Mouse (Mus musculus) embryo, embryonic 11.5 days (tissue): ENCODE data around the gene Ptpre.
"Not testable (repeated sequence)": the region's sequence is repeated elsewhere in the genome, so short reads cannot be mapped to it uniquely, and the experiment has no call there.

ENCODE experiments used
- DNase-seq: peaks from one replicate; pipeline ENCODE4 v3.0.0-alpha.2; 2012; ENCODE audit warnings: low read depth, low spot score

Ptpre gene

DNA sequence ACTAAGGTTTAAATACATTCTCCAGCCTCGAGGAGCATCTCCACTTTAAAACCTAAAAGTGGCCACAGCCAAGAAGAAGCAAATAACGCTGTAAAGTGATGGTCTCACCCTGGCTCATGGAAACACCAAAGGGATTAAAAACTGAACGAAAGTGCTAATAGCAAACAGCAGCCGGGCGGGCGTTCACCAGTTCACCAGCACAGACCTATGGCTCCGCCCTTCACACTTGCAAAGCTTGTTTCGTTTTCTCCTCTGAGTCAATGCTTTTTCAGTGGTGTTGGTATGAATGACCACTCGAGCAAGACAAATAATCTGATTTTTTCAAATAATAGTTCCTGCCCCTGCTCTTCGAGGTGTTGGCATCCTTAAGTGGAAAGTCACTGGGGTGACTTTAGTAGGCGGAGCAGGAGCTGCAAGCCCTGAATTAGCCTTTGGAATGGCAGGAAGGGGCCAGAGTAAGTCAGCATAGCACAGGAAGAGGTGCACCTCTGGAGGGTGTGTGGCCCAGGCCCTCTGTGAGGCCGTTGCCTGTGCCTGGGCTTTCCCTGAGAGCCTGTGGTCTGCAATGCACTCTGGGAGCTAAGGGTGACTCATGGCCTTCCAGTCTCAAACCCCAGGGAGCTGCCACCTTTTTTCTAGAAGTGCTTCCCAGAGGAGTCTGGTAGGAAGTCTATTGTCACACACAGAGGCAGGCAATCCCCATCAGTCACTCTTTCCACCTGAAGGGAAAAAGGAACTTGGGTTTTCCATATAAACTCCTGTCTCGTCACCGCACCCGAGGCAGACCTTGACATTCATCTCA is 67.9 kb downstream of the Ptpre start:
- no peak for DNase-seq

DNA sequence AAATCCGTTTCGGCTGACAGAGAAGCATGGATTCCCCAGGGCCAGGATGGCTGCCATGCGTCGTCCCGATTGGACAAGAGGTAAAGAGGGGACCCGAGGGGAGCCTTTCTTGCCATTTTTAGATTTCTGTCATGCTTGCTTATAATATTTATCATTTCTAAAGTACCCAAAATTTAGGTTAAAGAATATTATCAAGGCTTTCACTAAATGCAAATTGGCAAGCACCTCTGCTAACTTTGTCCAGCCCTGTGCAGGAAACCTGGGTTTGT is 68.5 kb downstream of the Ptpre start:
- DNase-seq: no peak

DNA sequence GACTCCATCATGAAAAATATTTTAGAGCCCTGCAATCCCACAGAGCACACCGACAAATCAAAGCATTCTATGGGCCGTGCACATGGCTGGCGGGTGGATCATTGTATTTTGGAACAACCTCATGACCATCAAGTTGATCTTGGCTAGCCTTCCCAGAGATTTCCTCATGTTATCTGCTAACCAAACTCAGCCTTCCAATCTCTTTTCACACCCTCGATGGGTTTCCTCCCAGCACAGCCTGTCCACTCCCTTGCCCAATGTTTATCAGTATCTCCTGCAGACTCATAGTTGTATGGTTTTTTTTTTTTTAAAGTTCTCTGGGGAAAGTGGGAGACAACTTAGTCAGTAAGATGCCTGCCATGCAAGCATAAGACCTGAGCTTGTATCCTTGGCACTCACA is 70.9 kb downstream of the Ptpre start:
- DNase-seq: no peak

DNA sequence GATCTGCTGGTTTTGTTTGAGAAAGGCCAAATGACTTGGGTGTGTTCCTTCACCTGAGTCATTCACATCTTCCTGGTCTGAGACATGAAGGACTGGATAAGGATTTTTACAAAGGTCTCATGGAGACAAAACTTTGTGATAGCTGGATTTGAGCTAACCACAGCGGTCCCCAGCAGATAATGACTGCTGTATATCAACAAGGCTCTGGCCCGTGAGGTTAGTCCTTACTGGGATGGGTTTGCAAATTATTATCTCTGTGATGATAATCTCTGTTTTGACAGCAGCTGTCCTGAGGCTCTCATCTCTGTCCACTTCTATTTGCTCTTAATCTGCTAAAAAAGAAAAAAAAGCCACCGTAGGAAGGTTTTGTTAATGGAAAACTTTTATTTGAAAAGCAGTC is 71.7 kb downstream of the Ptpre start:
- no peak for DNase-seq

DNA sequence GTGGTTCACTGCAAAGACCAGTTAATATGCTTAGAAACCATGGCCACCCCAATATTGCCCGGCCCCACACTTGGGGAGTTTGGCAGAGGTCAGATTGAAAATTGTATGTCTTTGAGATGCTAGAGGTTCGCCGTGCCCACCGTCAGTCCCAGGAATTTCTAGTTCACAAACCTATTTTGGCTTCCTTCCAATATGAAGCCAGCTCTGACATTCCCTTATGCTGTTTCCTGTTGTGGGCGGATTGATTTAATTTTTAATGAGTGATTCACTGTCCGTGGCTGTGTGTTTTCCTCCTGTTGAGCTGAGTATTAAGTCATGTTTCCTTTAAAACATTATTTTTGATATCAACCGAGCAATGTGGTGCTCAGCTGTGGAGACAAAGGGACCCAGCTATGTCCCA is 72.4 kb downstream of the Ptpre start:
- DNase-seq: no peak

DNA sequence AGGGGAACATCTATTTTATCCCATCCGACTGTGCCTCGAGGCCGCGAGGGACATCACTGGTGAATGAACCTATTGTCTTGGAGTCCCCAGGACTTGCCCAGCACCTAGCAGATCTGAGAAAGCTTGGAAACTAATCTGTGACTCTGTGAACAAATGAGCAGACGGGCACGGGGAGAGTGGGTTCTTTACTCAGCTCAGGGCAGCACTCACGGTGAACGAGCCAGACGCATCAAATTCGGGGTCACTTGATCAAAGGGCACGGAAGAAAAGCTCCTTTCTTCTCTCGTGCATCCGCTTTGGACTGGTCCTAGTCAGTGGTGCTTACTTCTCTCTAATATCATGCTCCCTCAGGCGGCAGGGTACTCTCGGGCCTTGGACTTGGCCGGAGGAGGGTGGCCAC is 75.0 kb downstream of the Ptpre start:
- no peak for DNase-seq

DNA sequence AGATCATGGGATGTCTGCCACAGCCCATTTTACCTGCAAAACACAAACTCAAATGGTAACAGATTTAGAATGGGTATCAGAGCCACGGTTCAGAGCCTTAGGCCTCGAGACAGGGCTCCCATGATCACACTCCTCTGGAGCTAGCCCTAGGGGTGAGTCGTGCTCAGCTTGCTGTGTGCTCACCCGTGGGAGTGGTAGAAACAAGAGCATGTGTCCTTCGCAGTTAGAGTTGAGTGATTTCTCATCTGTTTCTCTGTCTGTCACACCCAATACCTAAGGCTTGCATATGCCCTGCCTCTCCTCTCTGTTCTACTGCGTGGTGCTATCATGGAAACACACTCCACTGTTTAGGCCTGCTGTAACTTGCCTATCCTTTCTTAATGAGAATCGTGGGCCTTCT is 75.5 kb downstream of the Ptpre start:
- no peak for DNase-seq

DNA sequence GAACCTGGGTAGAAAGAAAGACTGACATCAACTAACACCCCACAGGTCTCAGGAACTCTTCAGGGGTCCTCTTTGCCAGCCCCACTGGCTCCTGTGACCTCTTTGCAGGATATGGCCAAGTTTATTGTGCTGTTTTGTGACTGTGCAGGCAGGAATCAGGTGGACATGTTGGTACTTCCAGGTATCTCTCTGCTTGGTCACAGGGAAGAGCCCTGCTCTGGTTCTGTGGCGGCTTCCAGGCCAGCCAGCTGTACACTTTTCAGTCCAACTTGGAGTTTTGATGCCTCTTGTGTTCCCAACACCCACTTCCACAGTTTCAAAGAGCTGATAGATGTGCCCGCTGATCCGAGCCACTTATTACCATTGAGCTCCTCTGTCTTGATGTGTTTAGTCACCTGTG is 76.1 kb downstream of the Ptpre start:
- DNase-seq: no peak

DNA sequence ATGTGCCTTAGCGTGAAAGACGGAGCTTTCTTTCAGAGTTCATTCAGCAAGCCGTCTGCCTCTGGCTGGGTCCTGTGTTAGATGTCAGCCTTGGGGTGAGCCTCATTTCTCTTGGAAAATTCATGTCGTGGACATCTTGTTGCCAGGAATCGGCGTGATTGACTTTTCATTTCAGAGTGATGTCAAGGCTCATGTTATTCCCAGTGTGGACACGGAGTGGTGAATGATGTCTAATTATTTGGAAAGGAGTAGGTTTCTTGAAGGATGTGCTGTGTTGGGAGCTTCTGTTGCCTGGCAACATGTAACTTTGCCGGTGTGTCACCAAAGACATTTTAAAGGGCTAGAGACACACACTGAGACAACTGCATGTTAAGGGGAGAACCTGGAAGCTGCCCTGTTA is 77.6 kb downstream of the Ptpre start:
- DNase-seq: no peak

DNA sequence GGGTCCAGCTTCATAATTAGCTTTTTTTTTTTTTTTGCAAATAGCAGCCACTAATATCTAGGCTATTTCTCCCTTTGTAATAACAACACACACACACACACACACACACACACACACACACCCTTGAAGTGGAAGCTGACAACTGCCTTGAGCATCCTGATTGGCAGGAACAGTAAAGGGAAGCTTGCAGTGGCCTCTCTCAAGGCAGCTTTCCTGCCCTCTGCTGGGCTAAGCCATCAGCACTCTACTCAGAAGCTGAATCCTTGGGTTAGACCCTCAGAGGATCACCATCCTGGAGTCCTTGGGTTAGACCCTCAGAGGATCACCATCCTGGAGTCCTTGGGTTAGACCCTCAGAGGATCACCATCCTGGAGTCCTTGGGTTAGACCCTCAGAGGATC is 79.2 kb downstream of the Ptpre start:
- DNase-seq: not testable (repeated sequence)

DNA sequence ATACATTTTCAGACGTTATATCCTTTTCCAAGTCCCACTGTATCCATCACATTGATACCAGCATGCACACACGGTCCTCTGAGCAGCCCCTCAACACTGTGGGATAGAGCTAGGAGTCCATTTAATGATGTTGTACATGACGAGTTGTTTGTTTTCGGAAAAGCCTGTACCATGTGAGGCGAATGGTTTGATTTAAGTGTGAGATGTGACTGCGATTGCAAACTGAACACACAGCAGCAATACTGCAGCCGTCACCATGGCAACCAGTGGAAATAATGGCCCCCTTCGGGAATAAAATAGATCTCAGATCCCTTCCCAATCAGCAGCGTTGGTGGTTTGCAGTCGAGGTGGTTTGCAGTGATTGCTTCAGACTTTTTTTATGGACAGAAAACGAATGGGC is 80.5 kb downstream of the Ptpre start:
- DNase-seq: no peak

DNA sequence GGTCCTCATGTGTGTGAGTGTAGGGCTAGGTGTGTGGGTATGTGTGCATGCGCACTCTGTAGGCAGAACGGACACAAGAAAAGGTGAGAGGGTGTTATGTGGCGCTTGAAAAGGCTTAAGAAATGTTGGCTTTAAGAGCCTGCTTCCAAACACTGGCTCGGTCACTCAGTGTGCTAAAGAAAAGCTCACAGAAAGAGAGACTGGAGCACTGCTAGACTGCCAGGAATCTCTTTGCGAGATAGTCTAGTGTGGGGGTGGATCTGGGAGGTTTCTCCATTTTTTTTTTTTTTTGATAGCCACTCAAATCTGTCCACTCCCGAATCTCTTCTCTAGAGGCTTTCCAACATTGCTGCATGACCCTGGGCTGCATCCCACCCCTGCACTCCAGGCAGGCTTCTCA is 84.4 kb downstream of the Ptpre start:
- no peak for DNase-seq

DNA sequence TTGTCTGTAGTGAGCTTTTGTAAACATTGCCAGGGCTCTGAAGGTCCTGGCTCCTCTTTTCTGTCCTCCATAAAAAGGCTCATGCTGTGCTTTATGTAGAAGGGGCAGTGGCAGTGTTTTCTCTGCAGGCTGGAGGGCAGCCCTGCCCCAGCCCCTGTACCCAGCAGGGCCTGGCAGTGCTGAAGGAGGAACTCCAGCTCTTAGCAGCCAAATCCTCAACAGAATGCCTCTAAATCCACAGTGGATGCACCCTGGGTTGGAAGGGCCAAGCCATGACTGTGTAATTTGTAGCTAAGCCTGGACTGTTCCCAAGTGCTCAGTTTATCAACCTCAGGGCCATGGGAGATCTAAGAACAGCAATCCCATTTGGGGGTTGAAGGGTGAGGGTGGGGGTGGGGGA is 85.0 kb downstream of the Ptpre start:
- DNase-seq: no peak

DNA sequence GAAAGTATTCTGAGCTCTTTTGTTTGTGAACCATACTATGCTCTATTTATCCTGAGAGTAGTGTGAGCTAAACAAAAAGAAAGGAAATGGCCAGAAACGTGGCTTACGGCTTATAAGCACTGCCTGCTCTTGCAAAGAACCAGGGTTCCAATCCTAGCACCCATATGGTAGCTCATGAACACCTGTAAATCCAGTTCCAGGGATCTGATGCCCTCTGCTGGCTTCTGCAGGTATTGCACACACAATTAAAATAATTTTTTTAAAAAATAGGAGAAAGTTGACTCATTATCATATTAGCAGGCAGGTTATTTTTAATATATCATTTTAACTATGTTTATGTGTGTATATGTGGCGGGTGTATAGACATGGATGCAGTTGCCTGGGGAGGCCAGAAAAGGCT is 87.6 kb downstream of the Ptpre start:
- DNase-seq: no peak

DNA sequence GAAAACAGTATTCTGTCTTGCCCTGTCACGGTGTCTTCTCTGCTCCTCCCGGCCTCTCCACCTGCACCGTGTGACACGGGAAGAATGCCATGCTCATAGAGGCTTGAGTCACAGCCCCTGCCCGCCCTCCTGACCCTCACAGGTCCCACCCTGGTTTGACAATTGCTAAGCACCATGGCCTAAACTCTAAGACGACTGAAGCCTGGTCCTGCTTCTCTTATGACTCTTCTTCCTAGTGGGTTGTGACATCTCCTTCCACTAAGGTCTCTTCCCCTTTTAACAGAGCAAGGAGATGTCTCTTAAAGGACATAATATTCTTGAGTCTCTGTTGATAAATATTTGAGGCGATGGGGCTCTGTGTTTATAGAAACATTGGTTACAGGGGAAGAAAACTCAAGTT is 91.1 kb downstream of the Ptpre start:
- DNase-seq: no peak

DNA sequence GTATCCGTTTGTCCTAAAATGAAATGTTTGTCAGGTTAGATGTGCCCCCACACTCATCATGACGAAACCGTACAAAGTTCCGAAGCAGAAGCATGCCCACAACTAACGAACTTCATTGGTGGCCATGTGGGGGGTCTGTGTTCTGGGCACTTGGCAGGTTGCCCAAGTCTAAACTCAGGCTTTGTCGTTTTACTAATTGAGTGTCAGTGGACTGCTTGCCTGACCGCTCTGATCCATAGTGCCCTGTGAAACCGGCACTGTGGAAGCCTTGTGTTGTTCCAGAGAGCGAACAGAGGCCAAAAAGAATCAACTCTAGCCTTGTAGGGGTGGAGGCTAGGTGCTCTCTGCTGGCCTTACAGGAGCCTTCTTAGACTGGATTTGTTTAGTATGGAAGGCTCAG is 91.7 kb downstream of the Ptpre start:
- no peak for DNase-seq

DNA sequence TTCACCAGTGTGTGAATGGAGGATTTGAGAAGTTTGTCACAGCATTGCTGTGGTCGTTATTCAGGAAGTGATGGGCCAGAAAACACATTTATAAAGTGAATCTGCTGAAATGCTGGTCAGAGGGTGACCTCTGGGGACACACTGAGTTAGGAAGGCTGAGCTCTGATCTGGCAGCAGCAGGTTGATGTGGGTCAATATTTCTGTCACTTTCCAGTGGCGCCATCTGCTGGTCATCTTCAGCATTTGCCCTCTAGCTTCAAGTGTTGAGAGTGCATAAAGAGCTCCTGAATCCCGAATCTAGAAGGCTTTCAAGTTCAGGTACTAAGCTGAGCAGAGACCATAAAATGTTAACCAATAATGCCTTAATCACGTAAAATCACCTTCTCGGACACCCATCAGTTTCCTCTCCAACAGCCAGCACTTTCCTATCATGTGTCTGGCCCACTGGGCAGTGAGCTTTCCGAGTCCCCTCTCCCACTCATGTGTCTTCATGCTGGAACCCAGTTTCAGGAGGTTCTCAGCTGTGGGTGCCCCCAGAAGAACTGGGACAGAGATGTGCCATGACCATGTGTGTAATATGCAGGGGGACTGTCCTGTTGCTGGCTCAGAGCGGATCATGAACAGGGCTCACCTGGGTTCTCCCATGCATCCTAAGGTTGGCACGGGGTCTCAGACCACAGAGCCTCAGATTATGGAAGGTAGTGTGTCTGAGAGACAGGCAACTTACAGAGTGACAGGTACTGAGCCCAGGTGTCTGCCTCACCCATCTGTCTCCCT is 94.7 kb downstream of the Ptpre start:
- DNase-seq: peak; percentile 67

DNA sequence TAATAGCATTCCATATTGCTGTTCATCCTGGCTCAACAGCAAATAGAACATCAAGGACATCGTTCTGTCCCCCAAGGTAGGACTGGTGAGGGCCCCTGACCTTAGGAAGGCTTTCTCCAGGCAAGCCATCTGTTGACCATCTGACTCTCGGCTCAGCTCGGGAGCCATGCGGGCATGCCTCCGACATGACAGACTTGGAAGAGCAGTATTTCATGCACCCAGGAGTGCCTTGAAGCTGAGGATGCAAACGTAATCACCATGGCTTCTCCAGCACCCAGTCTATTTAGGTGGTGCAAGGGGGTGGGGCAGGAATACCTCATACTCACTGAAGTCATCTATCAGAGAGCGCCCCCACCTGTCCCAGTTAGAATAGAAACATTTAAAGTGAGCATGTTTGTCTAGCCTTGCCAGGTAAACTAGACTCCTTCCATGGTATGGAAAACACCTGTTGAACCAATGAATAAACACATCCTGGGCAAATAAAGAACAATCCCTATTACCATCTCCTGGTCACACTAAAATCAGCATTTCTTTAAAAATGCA is 95.5 kb downstream of the Ptpre start:
- DNase-seq: no peak

DNA sequence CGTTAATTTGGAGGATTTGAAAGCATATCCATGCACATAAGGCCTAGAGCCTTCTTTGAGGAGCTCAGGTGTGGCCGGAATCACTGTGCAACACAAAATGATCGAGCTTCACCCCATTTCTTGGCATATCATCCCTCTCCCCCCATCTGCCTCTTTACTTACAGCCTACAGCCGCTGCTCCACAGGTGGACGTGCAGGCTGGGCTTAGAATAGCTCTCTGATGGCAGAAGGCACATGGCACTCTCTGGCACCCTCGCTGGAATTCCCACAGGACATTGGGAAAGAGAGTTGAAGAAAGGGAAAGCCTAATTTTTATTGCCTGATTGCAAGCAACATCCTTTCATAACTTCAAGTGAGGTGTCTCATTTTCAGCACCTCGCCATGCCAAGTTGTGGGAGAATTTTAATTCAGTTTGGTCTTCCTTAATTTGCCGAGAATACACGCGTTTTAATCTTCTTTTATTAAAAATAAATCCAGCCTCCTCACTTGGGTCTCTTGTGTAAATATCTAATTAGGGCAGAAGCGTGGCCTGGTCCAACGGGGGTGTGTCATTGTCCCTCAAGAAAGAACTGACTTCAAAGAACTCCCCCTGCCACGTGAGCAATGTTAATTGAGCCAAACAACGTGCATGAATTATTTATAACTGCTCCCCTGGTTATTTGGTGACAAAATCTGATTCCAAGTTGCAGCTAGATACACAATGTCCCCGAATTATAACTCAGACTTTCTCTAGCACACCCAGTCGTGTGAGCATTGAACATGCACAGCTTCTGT is 97.8 kb downstream of the Ptpre start:
- DNase-seq: no peak

DNA sequence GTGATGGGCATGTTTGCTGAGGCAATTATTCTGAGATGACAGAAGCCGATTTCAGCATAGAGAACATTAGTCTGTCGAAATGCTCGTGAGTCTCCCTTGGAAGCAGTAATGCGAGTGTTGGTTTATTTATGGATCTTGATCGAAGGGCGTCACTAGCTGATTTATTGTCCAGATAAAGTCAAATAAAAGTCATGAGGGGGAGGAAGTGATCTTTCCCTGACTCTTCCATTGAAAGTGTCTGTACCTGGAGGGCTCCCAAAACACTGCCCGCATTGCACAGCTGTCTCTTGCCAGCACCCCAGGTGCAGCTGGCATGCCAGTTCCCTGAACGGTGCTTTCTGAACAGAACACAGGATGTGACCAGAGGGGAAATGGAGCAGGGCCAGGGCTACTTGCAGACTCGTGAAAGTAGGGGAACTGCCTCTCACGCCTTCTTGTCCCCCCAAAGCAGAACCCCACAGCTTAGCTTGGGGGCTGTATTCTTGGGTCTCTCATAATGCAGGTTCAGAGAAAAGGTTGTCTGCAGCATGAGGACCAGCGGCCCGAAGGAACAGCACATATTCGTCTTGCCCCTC is 100.2 kb downstream of the Ptpre start:
- DNase-seq: no peak

DNA sequence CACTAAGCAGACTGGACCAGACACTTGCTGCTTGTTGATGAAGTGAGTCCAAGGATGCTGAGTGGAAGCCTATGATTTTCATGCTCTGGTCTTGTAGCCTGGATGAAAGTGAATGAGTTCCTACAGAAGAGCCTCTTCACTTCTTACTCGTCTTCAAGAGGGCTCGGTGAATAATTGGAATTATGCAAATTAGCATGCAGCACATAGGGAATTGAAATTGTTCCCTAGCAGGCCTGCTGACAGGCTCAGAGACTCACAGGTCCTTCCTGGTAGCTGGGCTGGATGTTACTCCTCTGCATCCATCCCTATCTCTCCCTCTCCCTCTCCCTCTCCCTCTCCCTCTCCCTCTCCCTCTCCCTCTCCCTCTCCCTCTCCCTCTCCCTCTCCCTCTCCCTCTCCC is 102.1 kb downstream of the Ptpre start:
- no peak for DNase-seq
